Mouse (Mus musculus): ENCODE measurements around the gene Dpysl5.
"Not testable (repeated sequence)": the region's sequence is repeated elsewhere in the genome, so short reads cannot be mapped to it uniquely, and the experiment has no call there.

The Dpysl5 gene

GRCm38 (mm10) chr5:30711147-30712001, at the start of gene Dpysl5:
Gene Dpysl5 (plus strand): TSS chr5:30711564.
- peak; percentile 92 to 96 for DNase-seq

- no peak for DNase-seq
Observed at GRCm38 (mm10) chr5:30665360-30665759, 46.0 kb upstream of the Dpysl5 start.

GRCm38 (mm10) chr5:30665968-30666367, 45.4 kb upstream of the Dpysl5 start:
- no peak for DNase-seq

GRCm38 (mm10) chr5:30666391-30667195, 44.8 kb upstream of the Dpysl5 start, which contains the start of gene Cenpa:
Gene Cenpa (plus strand): TSS chr5:30666777.
- DNase-seq = peak; percentile 93

GRCm38 (mm10) chr5:30667215-30667614, 44.1 kb upstream of the Dpysl5 start:
- DNase-seq = no peak

GRCm38 (mm10) chr5:30667686-30668085, 43.7 kb upstream of the Dpysl5 start:
- DNase-seq = no peak

GRCm38 (mm10) chr5:30668637-30669495, 42.5 kb upstream of the Dpysl5 start:
- no peak for DNase-seq

GRCm38 (mm10) chr5:30669496-30669830, 41.9 kb upstream of the Dpysl5 start:
- no peak for DNase-seq

GRCm38 (mm10) chr5:30670091-30670490, 41.3 kb upstream of the Dpysl5 start:
- no peak for DNase-seq

GRCm38 (mm10) chr5:30674001-30674400, 37.4 kb upstream of the Dpysl5 start:
- no peak for DNase-seq

GRCm38 (mm10) chr5:30676800-30677199, 34.6 kb upstream of the Dpysl5 start:
- DNase-seq = no peak

- DNase-seq = not testable (repeated sequence)
Observed at GRCm38 (mm10) chr5:30678069-30678468, 33.3 kb upstream of the Dpysl5 start.

- no peak for DNase-seq
Observed at GRCm38 (mm10) chr5:30678722-30679296, 32.6 kb upstream of the Dpysl5 start.

GRCm38 (mm10) chr5:30679593-30679992, 31.8 kb upstream of the Dpysl5 start:
- no peak for DNase-seq

- no peak for DNase-seq
Observed at GRCm38 (mm10) chr5:30681970-30682369, 29.4 kb upstream of the Dpysl5 start.

GRCm38 (mm10) chr5:30682967-30683600, 28.3 kb upstream of the Dpysl5 start:
- no peak for DNase-seq

GRCm38 (mm10) chr5:30683993-30684392, 27.4 kb upstream of the Dpysl5 start:
- no peak for DNase-seq

GRCm38 (mm10) chr5:30686781-30687180, 24.6 kb upstream of the Dpysl5 start:
- peak; percentile 60 to 64 for DNase-seq

GRCm38 (mm10) chr5:30700361-30701000, 10.9 kb upstream of the Dpysl5 start:
- no peak for DNase-seq

- DNase-seq = not testable (repeated sequence)
Observed at GRCm38 (mm10) chr5:30701373-30701772, 10.0 kb upstream of the Dpysl5 start.

- no peak for DNase-seq
Observed at GRCm38 (mm10) chr5:30701866-30702265, 9.5 kb upstream of the Dpysl5 start.

All from cerebellum, postnatal 10 days (tissue).